Mouse (Mus musculus) G1E (cell line): ENCODE results near the gene Itgb5.

ENCODE experiments used
- CTCF ChIP-seq: IDR thresholded peaks from 2 replicates; pipeline ENCODE4 v1.5.1; 2012; ENCODE audit warnings: low read depth, low read length, inconsistent platforms, mixed read lengths
- GATA1 ChIP-seq: IDR thresholded peaks from 2 replicates; pipeline ENCODE4 v1.6.1; 2012; ENCODE audit warnings: borderline replicate concordance, low read length, inconsistent platforms, mixed read lengths
- GATA2 ChIP-seq: IDR thresholded peaks from 2 replicates; pipeline ENCODE4 v1.6.1; 2012; ENCODE audit warnings: low read depth, low read length, inconsistent platforms, borderline replicate concordance
- POLR2AphosphoS5 ChIP-seq: IDR thresholded peaks from 2 replicates; pipeline ENCODE4 v1.6.1; 2012; ENCODE audit warnings: low read depth, low read length, inconsistent platforms; ENCODE audit not compliant: insufficient replicate concordance
- TAL1 ChIP-seq: conservative IDR thresholded peaks from 2 replicates; pipeline ENCODE4 v1.6.1; 2012; ENCODE audit warnings: low read depth, low read length, inconsistent platforms, mixed read lengths

- no peak for TF ChIP-seq CTCF
- no peak for TF ChIP-seq GATA1
- TF ChIP-seq POLR2AphosphoS5, result no peak
- no peak for TF ChIP-seq TAL1
- TF ChIP-seq GATA2, result no peak
These were observed 166.0 kb downstream of the Itgb5 start for GRCm38 (mm10) chr16:33995496-33995895.
